Mouse (Mus musculus): ENCODE measurements around the gene Tex33. TPM values are rescaled to one million over a fixed set of nuclear protein-coding genes. Genes with fewer than 3 reads are reported as not detected.

The Tex33 gene
- polyA plus RNA-seq, 1 experiment from 2014 or later: not detected

DNA sequence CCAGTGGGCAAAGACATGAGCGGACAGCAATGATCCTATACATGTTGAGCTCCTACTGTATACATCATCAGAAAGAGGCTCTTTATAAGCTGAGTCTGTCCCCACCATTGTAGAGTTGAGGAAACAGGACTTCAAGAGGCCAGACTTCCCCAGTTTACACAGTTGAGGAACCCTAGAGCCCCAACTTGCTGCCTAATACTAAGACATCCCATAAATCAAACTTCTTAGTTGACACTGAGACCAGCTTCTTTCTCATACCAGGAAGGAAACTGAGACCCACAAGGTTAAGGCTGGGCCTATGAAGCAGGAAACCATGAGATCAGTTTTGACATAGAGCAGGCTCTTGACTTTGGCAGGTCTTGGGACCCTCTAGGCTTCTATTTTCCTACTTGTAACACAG is 10.1 kb downstream of the Tex33 start:
- no peak overlapping the region for H3K4me3 ChIP-seq (ENCODE audit: low read length)
- no peak for ATAC-seq (replicated peaks; ENCODE audit: extremely low read depth, insufficient read depth, low FRiP score)
- no peak overlapping the region for H3K27ac ChIP-seq (ENCODE audit: low read length)
- H3K4me1 ChIP-seq (ENCODE audit: control insufficient read depth, insufficient read depth, low read length): peaks cover 7% of the 10 kb centered on the region; the same call in 1 of the 2 replicates
- H3K9me3 ChIP-seq (replicated peaks; ENCODE audit: control insufficient read depth, low read length): no peaks in the 10 kb centered on the region
- no peaks in the 10 kb centered on the region; the same call in 1 of the 2 replicates for H3K27me3 ChIP-seq (ENCODE audit: control insufficient read depth, insufficient read depth, low read length)
- H3K9ac ChIP-seq (ENCODE audit: low read length): no peak overlapping the region
- H3K4me2 ChIP-seq (ENCODE audit: low read depth, low read length): no peak overlapping the region
- H3K36me3 ChIP-seq (ENCODE audit: control insufficient read depth, insufficient read depth): no peaks in the 10 kb centered on the region
- 91% methylated on average over 1 of the region's 1 CpGs for WGBS

DNA sequence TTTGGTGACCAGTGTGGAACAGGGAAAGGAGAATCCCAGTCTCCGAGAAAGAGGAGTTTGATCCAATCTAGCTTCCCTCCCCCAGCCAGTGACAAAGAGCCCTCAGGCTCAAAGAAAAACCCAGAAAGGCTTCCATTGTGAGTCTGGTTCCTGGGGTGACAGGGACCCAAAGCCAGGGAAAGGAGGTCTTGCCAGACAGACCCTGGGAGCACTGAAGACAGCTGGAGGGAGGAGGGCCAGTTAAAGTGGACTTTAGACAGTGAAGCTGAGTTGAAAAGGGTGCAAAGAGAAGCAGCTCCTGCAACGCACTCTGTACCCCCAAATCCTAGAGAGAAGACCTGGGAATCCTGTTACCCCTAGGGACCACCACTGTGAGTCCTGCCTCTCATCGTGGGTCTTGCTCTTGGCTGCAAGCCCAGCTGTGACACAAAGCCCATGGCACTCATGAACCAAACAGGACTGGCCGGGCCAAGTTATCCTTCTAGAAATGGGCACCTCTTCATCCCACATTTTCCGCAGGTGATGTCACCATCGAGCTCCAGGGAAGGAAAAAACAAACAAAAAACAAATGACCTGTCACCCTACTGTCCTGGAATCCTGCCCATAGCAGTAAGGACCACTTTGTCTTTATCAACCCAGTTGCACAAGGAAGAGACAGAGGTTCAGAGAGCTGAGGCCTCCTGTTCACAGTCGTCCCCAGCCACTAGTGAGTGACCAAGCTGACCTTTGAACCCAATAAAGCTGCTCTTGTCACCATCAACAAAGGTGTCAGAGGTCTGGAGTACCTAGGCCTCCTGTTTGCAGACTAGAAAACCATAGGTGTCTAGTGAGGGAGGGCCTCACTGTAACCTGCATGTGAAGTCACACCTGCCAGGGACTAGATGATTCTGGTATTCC is 11.2 kb downstream of the Tex33 start:
- H3K4me2 ChIP-seq (ENCODE audit: low read depth, low read length): no peak overlapping the region
- H3K36me3 ChIP-seq (ENCODE audit: control insufficient read depth, insufficient read depth): no peaks in the 10 kb centered on the region
- ATAC-seq (replicated peaks; ENCODE audit: extremely low read depth, insufficient read depth, low FRiP score): no peak; the same call in 1 of the 2 replicates
- WGBS: 49% methylated on average over 7 of the region's 7 CpGs
- H3K9ac ChIP-seq (ENCODE audit: low read length): no peak overlapping the region
- H3K4me3 ChIP-seq (ENCODE audit: low read length): no peak overlapping the region
- no peak overlapping the region for H3K27ac ChIP-seq (ENCODE audit: low read length)
- H3K4me1 ChIP-seq (ENCODE audit: control insufficient read depth, insufficient read depth, low read length): peaks cover 7% of the 10 kb centered on the region; the same call in 1 of the 2 replicates
- H3K9me3 ChIP-seq (replicated peaks; ENCODE audit: control insufficient read depth, low read length): peaks cover under 1% of the 10 kb centered on the region; the same call in 1 of the 2 replicates
- no peaks in the 10 kb centered on the region; the same call in 1 of the 2 replicates for H3K27me3 ChIP-seq (ENCODE audit: control insufficient read depth, insufficient read depth, low read length)

DNA sequence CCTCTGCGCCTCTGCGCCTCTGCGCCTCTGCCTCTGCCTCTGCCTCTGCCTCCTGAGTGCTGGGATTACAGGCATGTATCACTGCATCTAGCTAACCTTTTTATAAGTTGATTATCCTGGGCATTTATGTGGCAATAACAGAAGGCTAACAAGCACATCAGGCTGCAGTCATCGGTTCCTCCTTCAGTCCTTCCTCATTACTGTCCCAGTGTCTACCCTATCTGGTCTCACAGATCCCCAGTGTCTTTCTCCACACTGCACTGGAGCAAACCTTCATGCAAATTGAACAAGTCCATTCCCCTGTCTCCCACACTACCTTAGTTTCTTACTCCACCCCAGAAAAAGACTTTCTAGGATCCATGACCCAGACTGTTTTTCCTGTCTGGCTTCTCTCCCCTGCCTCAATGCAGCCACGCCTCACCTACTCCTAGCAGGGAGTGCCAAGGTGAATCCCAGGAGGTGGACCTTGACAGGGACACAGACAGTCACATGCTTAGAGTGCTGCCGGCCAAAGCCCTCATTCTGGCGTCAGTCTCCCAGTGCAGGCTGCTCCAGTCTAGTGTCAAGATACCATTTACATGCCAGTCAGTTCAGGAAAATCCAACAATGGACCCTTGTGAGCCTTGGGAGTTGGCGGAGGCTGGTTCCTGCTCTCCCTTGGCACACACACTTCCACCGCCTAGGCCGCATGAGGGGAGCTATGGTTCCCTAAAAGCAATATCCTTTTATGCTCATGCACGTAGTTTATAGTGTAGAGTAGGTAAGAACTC is 12.1 kb downstream of the Tex33 start:
- 64% methylated on average over 11 of the region's 11 CpGs for WGBS
- H3K4me3 ChIP-seq (ENCODE audit: low read length): no peak overlapping the region
- no peaks in the 10 kb centered on the region for H3K36me3 ChIP-seq (ENCODE audit: control insufficient read depth, insufficient read depth)
- no peak overlapping the region for H3K9ac ChIP-seq (ENCODE audit: low read length)
- no peak overlapping the region; the same call in 1 of the 2 replicates for H3K27ac ChIP-seq (ENCODE audit: low read length)
- peak; percentile 41; the same call in 1 of the 2 replicates for ATAC-seq (replicated peaks; ENCODE audit: extremely low read depth, insufficient read depth, low FRiP score)
- no peak overlapping the region for H3K4me2 ChIP-seq (ENCODE audit: low read depth, low read length)
- peaks cover 7% of the 10 kb centered on the region; the same call in 1 of the 2 replicates for H3K4me1 ChIP-seq (ENCODE audit: control insufficient read depth, insufficient read depth, low read length)
- H3K9me3 ChIP-seq (replicated peaks; ENCODE audit: control insufficient read depth, low read length): peaks cover 3% of the 10 kb centered on the region; the same call in 1 of the 2 replicates
- H3K27me3 ChIP-seq (ENCODE audit: control insufficient read depth, insufficient read depth, low read length): no peaks in the 10 kb centered on the region; the same call in 1 of the 2 replicates

DNA sequence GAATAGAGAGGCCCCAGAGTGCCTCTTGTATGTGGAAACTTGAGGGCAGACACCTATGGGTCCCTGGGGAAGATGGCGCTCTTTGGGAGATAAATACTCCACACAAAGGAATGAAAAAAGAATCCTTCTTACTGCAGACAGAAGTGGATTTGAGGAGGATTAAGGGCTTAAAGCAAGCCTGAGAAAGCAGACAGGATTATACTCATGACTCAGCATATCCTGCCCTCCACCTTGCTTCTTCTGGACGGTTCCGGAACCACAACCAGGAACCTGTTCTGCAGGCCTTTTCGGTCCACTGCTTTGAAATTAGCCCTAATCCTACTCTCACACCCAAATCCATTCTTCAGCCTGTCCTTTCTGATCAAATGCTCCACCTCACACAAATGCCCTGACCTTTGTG is 13.6 kb downstream of the Tex33 start:
- 86% methylated on average over 4 of the region's 4 CpGs for WGBS

DNA sequence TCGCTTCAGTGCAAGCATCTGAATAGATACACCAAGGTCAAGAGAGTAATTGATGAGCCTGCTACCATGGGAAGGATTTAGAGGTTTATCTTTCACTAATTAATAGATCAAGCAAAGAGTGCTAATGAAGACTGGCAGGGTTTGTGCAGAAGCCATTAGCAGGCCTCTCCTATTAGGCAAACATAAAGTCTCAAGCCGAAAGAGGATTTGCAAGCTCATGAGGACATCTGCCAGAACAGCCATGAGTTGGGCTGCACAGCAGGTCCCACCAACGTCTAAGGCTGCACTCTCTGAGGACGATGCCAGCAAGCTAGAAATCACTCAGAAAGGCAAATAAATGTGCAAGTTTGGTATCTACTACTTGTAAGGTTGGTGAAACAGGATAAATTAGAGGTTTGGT is 15.0 kb downstream of the Tex33 start:
- 66% methylated on average over 4 of the region's 4 CpGs for WGBS
- Histone ChIP-seq H3K27me3 (ENCODE audit: control insufficient read depth, insufficient read depth, low read length) (no peaks in the 10 kb centered on the region; the same call in 1 of the 2 replicates), H3K9me3 (replicated peaks; ENCODE audit: control insufficient read depth, low read length) (peaks cover 3% of the 10 kb centered on the region; the same call in 1 of the 2 replicates), H3K4me1 (ENCODE audit: control insufficient read depth, insufficient read depth, low read length) (peaks cover 7% of the 10 kb centered on the region; the same call in 1 of the 2 replicates), H3K4me3 (ENCODE audit: low read length) (no peak overlapping the region), H3K9ac (ENCODE audit: low read length) (no peak overlapping the region), H3K36me3 (ENCODE audit: control insufficient read depth, insufficient read depth) (no peaks in the 10 kb centered on the region), H3K27ac (ENCODE audit: low read length) (no peak overlapping the region), H3K4me2 (ENCODE audit: low read depth, low read length) (no peak overlapping the region)
- no peak for ATAC-seq (replicated peaks; ENCODE audit: extremely low read depth, insufficient read depth, low FRiP score)

More for the DNA sequence above, 13.6 kb downstream of the Tex33 start:
- H3K36me3 ChIP-seq (ENCODE audit: control insufficient read depth, insufficient read depth): no peaks in the 10 kb centered on the region
- H3K4me2 ChIP-seq (ENCODE audit: low read depth, low read length): no peak overlapping the region
- no peaks in the 10 kb centered on the region; the same call in 1 of the 2 replicates for H3K27me3 ChIP-seq (ENCODE audit: control insufficient read depth, insufficient read depth, low read length)
- H3K4me3 ChIP-seq (ENCODE audit: low read length): no peak overlapping the region
- H3K4me1 ChIP-seq (ENCODE audit: control insufficient read depth, insufficient read depth, low read length): peaks cover 7% of the 10 kb centered on the region; the same call in 1 of the 2 replicates
- no peak overlapping the region for H3K9ac ChIP-seq (ENCODE audit: low read length)
- H3K27ac ChIP-seq (ENCODE audit: low read length): no peak overlapping the region
- ATAC-seq (replicated peaks; ENCODE audit: extremely low read depth, insufficient read depth, low FRiP score): no peak
- H3K9me3 ChIP-seq (replicated peaks; ENCODE audit: control insufficient read depth, low read length): peaks cover 3% of the 10 kb centered on the region; the same call in 1 of the 2 replicates

- Histone ChIP-seq H3K27me3 (ENCODE audit: control insufficient read depth, insufficient read depth, low read length) (no peaks in the 10 kb centered on the region; the same call in 1 of the 2 replicates), H3K27ac (ENCODE audit: low read length) (no peak overlapping the region), H3K4me3 (ENCODE audit: low read length) (no peak overlapping the region), H3K4me2 (ENCODE audit: low read depth, low read length) (no peak overlapping the region), H3K4me1 (ENCODE audit: control insufficient read depth, insufficient read depth, low read length) (peaks cover 7% of the 10 kb centered on the region; the same call in 1 of the 2 replicates), H3K9me3 (replicated peaks; ENCODE audit: control insufficient read depth, low read length) (peaks cover 3% of the 10 kb centered on the region; the same call in 1 of the 2 replicates), H3K9ac (ENCODE audit: low read length) (no peak overlapping the region), H3K36me3 (ENCODE audit: control insufficient read depth, insufficient read depth) (no peaks in the 10 kb centered on the region)
- WGBS: 67% methylated on average over 2 of the region's 2 CpGs
- ATAC-seq (replicated peaks; ENCODE audit: extremely low read depth, insufficient read depth, low FRiP score): no peak
Measured at GRCm38 (mm10) chr15:78380208-78380607, 15.5 kb downstream of the Tex33 start.

DNA sequence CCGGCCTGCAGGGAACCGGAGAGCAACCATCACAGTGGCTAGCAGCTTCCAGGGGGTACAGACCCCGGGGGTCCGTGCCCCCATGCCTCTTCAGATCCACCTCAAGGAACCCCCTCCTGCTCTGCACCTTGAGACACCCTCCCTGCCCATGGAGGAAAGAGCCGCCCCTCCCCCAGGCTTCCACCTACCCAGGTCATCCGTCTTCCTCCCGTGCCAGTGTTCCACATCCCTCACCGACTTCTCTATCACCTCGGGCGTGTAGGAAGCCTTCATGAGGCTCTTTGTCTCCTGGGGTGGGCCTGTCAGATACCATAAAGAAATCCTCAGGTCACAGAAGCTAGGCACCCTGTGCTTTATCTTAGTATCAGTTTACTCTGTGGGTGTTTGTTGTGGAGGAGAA is 17.2 kb downstream of the Tex33 start:
- WGBS: 74% methylated on average over 10 of the region's 10 CpGs
- Histone ChIP-seq H3K9me3 (replicated peaks; ENCODE audit: control insufficient read depth, low read length) (peaks cover 3% of the 10 kb centered on the region; the same call in 1 of the 2 replicates), H3K9ac (ENCODE audit: low read length) (no peak overlapping the region), H3K4me3 (ENCODE audit: low read length) (no peak overlapping the region), H3K27me3 (ENCODE audit: control insufficient read depth, insufficient read depth, low read length) (no peaks in the 10 kb centered on the region; the same call in 1 of the 2 replicates), H3K36me3 (ENCODE audit: control insufficient read depth, insufficient read depth) (no peaks in the 10 kb centered on the region), H3K27ac (ENCODE audit: low read length) (no peak overlapping the region), H3K4me1 (ENCODE audit: control insufficient read depth, insufficient read depth, low read length) (no peaks in the 10 kb centered on the region), H3K4me2 (ENCODE audit: low read depth, low read length) (no peak overlapping the region)
- ATAC-seq (replicated peaks; ENCODE audit: extremely low read depth, insufficient read depth, low FRiP score): no peak

GRCm38 (mm10) chr15:78377859-78378258 is 17.9 kb downstream of the Tex33 start:
- H3K27ac ChIP-seq (ENCODE audit: low read length): no peak overlapping the region
- H3K36me3 ChIP-seq (ENCODE audit: control insufficient read depth, insufficient read depth): no peaks in the 10 kb centered on the region
- 75% methylated on average over 10 of the region's 10 CpGs for WGBS
- H3K4me2 ChIP-seq (ENCODE audit: low read depth, low read length): no peak overlapping the region
- no peak overlapping the region for H3K9ac ChIP-seq (ENCODE audit: low read length)
- peaks cover 3% of the 10 kb centered on the region; the same call in 1 of the 2 replicates for H3K9me3 ChIP-seq (replicated peaks; ENCODE audit: control insufficient read depth, low read length)
- H3K27me3 ChIP-seq (ENCODE audit: control insufficient read depth, insufficient read depth, low read length): no peaks in the 10 kb centered on the region; the same call in 1 of the 2 replicates
- ATAC-seq (replicated peaks; ENCODE audit: extremely low read depth, insufficient read depth, low FRiP score): no peak
- no peaks in the 10 kb centered on the region for H3K4me1 ChIP-seq (ENCODE audit: control insufficient read depth, insufficient read depth, low read length)
- H3K4me3 ChIP-seq (ENCODE audit: low read length): no peak overlapping the region
